Mouse (Mus musculus): ENCODE measurements around the gene Cd180. TPM values are rescaled to one million over a fixed set of nuclear protein-coding genes. Genes with fewer than 3 reads are reported as not detected.

Gene Cd180
- polyA plus RNA-seq, 1 experiment from 2014 or later: 0.88 TPM

DNA sequence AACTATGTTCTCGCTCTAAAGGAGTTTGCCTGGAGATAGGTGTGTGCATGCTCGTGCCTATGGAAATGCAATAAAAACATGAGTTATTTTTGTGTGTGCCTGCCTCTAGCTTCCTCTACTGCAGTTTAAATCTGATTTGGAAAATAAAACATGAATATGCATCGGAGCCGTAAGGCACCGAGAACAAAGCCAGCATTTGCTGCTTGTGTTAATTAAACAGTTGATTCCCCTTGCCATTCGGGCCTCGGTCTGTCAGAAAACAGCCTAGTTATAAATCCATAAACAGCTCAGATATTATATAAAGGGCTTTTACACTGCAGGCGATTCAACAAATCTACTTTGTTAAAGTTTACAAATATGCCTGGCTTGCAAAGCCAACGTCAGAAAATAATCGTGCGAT lies 75.2 kb downstream of the Cd180 start:
- Histone ChIP-seq H3K4me3 (ENCODE audit: low read depth, low read length) (no peak overlapping the region), H3K4me1 (ENCODE audit: control insufficient read depth, insufficient read depth, low read length) (no peaks in the 10 kb centered on the region), H3K27ac (replicated peaks; ENCODE audit: low read depth, low read length) (no peak overlapping the region), H3K27me3 (replicated peaks; ENCODE audit: control insufficient read depth, insufficient read depth, low read length) (no peaks in the 10 kb centered on the region), H3K36me3 (ENCODE audit: control insufficient read depth, insufficient read depth, low read length) (peaks cover 23% of the 10 kb centered on the region), H3K9ac (ENCODE audit: low read depth, low read length) (no peak overlapping the region), H3K4me2 (ENCODE audit: low read depth, low read length) (no peak overlapping the region), H3K9me3 (ENCODE audit: control insufficient read depth, low read length) (no peaks in the 10 kb centered on the region)
- DNase-seq (ENCODE audit: low spot score) (no peak), ATAC-seq (ENCODE audit: low read depth) (no peak)
- 89% methylated on average over 11 of the region's 11 CpGs for WGBS

- 57% methylated on average over 8 of the region's 8 CpGs for WGBS
- Histone ChIP-seq H3K4me3 (ENCODE audit: low read depth, low read length) (no peak overlapping the region), H3K9ac (ENCODE audit: low read depth, low read length) (no peak overlapping the region), H3K27ac (replicated peaks; ENCODE audit: low read depth, low read length) (no peak overlapping the region), H3K4me2 (ENCODE audit: low read depth, low read length) (no peak overlapping the region), H3K4me1 (ENCODE audit: control insufficient read depth, insufficient read depth, low read length) (no peaks in the 10 kb centered on the region; the same call in 1 of the 2 replicates), H3K27me3 (replicated peaks; ENCODE audit: control insufficient read depth, insufficient read depth, low read length) (no peaks in the 10 kb centered on the region), H3K9me3 (ENCODE audit: control insufficient read depth, low read length) (no peaks in the 10 kb centered on the region), H3K36me3 (ENCODE audit: control insufficient read depth, insufficient read depth, low read length) (peaks cover 18% of the 10 kb centered on the region)
- DNase-seq (ENCODE audit: low spot score) (peak; percentile 46), ATAC-seq (ENCODE audit: low read depth) (no peak)
Measured at GRCm38 (mm10) chr13:102770194-102770593, 76.8 kb downstream of the Cd180 start.

DNA sequence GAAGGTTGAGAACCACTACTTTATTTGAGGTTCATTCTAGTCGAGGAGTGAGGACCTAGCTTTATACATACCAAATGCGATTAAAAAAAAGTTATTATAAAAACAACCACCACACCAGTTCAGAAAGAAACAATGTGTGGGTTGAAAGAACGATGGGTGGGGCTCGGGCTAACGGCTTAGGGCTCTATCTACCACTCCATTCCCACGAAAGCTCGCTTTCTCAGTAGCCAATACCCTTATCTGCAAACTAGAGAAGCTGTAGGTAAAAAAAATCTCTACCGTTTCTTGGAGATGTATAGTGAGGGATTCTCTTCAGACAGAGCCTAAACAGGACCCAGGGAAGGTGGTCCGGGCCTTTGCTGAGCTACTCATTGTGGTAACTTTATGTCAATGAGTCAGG lies 79.8 kb downstream of the Cd180 start:
- Histone ChIP-seq H3K9me3 (ENCODE audit: control insufficient read depth, low read length) (no peaks in the 10 kb centered on the region), H3K9ac (ENCODE audit: low read depth, low read length) (no peak overlapping the region), H3K4me1 (ENCODE audit: control insufficient read depth, insufficient read depth, low read length) (no peaks in the 10 kb centered on the region; the same call in 1 of the 2 replicates), H3K4me2 (ENCODE audit: low read depth, low read length) (no peak overlapping the region), H3K4me3 (ENCODE audit: low read depth, low read length) (no peak overlapping the region), H3K27me3 (replicated peaks; ENCODE audit: control insufficient read depth, insufficient read depth, low read length) (no peaks in the 10 kb centered on the region), H3K36me3 (ENCODE audit: control insufficient read depth, insufficient read depth, low read length) (peaks cover 17% of the 10 kb centered on the region), H3K27ac (replicated peaks; ENCODE audit: low read depth, low read length) (no peak overlapping the region)
- no peak for DNase-seq (ENCODE audit: low spot score)
- WGBS: 85% methylated on average over 9 of the region's 9 CpGs
- no peak for ATAC-seq (ENCODE audit: low read depth)

GRCm38 (mm10) chr13:102774786-102775201 lies 81.4 kb downstream of the Cd180 start:
- Histone ChIP-seq H3K4me3 (ENCODE audit: low read depth, low read length) (no peak overlapping the region), H3K36me3 (ENCODE audit: control insufficient read depth, insufficient read depth, low read length) (peaks cover 12% of the 10 kb centered on the region; the same call in 1 of the 2 replicates), H3K27ac (replicated peaks; ENCODE audit: low read depth, low read length) (peak overlapping the region; percentile 53; the same call in 1 of the 2 replicates), H3K4me1 (ENCODE audit: control insufficient read depth, insufficient read depth, low read length) (no peaks in the 10 kb centered on the region; the same call in 1 of the 2 replicates), H3K4me2 (ENCODE audit: low read depth, low read length) (no peak overlapping the region), H3K9ac (ENCODE audit: low read depth, low read length) (no peak overlapping the region), H3K9me3 (ENCODE audit: control insufficient read depth, low read length) (no peaks in the 10 kb centered on the region), H3K27me3 (replicated peaks; ENCODE audit: control insufficient read depth, insufficient read depth, low read length) (no peaks in the 10 kb centered on the region)
- DNase-seq (ENCODE audit: low spot score) (peak; percentile 76), ATAC-seq (ENCODE audit: low read depth) (peak; percentile 86)
- 43% methylated on average over 7 of the region's 7 CpGs for WGBS

DNA sequence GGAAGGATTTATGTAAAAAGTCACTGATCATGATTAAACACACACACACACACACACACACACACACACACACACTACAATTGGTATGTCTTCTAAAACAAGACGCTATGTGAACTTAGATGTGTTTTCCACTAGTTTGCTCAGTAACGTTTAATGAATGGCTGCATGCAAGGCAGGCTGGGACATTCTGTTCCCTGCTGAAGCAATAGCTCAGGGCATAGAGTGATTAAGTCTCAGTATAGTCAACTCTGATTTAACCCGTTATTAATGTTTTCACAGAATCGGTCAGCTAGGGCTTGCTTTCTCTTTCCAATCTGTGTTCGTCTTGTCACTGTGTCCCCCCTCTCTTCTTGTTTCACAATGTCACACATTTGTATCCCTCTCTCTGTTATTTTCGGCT lies 82.1 kb downstream of the Cd180 start:
- WGBS: 75% methylated on average over 6 of the region's 6 CpGs
- no peak for DNase-seq (ENCODE audit: low spot score)
- H3K4me3 ChIP-seq (ENCODE audit: low read depth, low read length): no peak overlapping the region
- no peaks in the 10 kb centered on the region for H3K27me3 ChIP-seq (replicated peaks; ENCODE audit: control insufficient read depth, insufficient read depth, low read length)
- no peak for ATAC-seq (ENCODE audit: low read depth)
- H3K36me3 ChIP-seq (ENCODE audit: control insufficient read depth, insufficient read depth, low read length): peaks cover 11% of the 10 kb centered on the region; the same call in 1 of the 2 replicates
- no peaks in the 10 kb centered on the region; the same call in 1 of the 2 replicates for H3K4me1 ChIP-seq (ENCODE audit: control insufficient read depth, insufficient read depth, low read length)
- H3K9me3 ChIP-seq (ENCODE audit: control insufficient read depth, low read length): no peaks in the 10 kb centered on the region
- no peak overlapping the region for H3K9ac ChIP-seq (ENCODE audit: low read depth, low read length)
- H3K27ac ChIP-seq (replicated peaks; ENCODE audit: low read depth, low read length): no peak overlapping the region
- H3K4me2 ChIP-seq (ENCODE audit: low read depth, low read length): no peak overlapping the region

DNA sequence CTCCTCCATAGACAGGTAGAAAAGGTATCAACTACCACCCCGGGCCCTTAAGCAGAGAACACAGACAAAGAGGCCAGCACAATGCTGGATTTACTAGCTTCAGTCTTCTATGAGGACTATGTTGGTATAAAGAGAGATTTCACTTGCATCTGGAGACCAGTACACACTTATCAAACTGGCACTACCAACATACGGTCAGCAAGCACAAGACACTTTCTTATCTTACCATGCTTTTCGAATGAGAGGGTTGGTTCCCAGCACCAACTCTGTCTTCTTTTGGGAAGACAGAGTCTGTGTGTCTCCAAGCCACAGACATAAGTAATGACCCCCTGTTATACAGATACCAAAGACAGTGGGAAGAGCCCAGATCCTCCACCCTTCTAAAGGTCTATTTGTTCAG lies 85.5 kb downstream of the Cd180 start:
- Histone ChIP-seq H3K27ac (replicated peaks; ENCODE audit: low read depth, low read length) (no peak overlapping the region), H3K36me3 (ENCODE audit: control insufficient read depth, insufficient read depth, low read length) (peaks cover 20% of the 10 kb centered on the region), H3K4me3 (ENCODE audit: low read depth, low read length) (no peak overlapping the region), H3K4me1 (ENCODE audit: control insufficient read depth, insufficient read depth, low read length) (no peaks in the 10 kb centered on the region; the same call in 1 of the 2 replicates), H3K4me2 (ENCODE audit: low read depth, low read length) (no peak overlapping the region), H3K9ac (ENCODE audit: low read depth, low read length) (no peak overlapping the region), H3K27me3 (replicated peaks; ENCODE audit: control insufficient read depth, insufficient read depth, low read length) (no peaks in the 10 kb centered on the region), H3K9me3 (ENCODE audit: control insufficient read depth, low read length) (no peaks in the 10 kb centered on the region)
- WGBS: 91% methylated on average over 3 of the region's 3 CpGs
- DNase-seq (ENCODE audit: low spot score): no peak
- ATAC-seq (ENCODE audit: low read depth): no peak

DNA sequence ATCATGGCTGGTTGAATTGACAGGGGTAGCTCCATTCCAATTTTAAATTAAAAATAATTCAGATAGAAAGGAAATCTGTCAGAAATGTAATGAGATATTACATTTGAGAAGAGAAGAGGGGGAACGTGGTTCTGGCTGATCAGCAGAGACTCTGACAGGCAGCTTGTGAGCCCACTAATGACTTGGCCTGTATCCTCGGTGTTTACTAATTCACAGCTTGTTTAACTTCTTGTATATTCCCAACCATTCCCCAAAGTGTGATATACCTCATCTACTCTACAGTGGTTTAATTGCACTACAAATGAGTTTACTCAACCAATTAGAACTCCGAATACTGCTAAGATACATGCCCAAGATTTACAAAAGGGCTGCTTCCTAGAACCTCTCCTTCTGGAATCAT lies 85.9 kb downstream of the Cd180 start:
- H3K4me3 ChIP-seq (ENCODE audit: low read depth, low read length): no peak overlapping the region
- ATAC-seq (ENCODE audit: low read depth): no peak

GRCm38 (mm10) chr13:102783531-102784310 lies 90.4 kb downstream of the Cd180 start:
- Histone ChIP-seq H3K27me3 (replicated peaks; ENCODE audit: control insufficient read depth, insufficient read depth, low read length) (no peaks in the 10 kb centered on the region), H3K36me3 (ENCODE audit: control insufficient read depth, insufficient read depth, low read length) (peaks cover 30% of the 10 kb centered on the region), H3K4me2 (ENCODE audit: low read depth, low read length) (no peak overlapping the region), H3K9ac (ENCODE audit: low read depth, low read length) (no peak overlapping the region), H3K27ac (replicated peaks; ENCODE audit: low read depth, low read length) (no peak overlapping the region), H3K9me3 (ENCODE audit: control insufficient read depth, low read length) (no peaks in the 10 kb centered on the region), H3K4me1 (ENCODE audit: control insufficient read depth, insufficient read depth, low read length) (no peaks in the 10 kb centered on the region; the same call in 1 of the 2 replicates), H3K4me3 (ENCODE audit: low read depth, low read length) (no peak overlapping the region)
- ATAC-seq (ENCODE audit: low read depth) (no peak), DNase-seq (ENCODE audit: low spot score) (no peak)
- WGBS: 81% methylated on average over 7 of the region's 7 CpGs

More for the DNA sequence above, 85.9 kb downstream of the Cd180 start:
- Histone ChIP-seq H3K9me3 (ENCODE audit: control insufficient read depth, low read length) (no peaks in the 10 kb centered on the region), H3K36me3 (ENCODE audit: control insufficient read depth, insufficient read depth, low read length) (peaks cover 20% of the 10 kb centered on the region), H3K4me1 (ENCODE audit: control insufficient read depth, insufficient read depth, low read length) (no peaks in the 10 kb centered on the region; the same call in 1 of the 2 replicates), H3K27ac (replicated peaks; ENCODE audit: low read depth, low read length) (no peak overlapping the region), H3K27me3 (replicated peaks; ENCODE audit: control insufficient read depth, insufficient read depth, low read length) (no peaks in the 10 kb centered on the region), H3K4me2 (ENCODE audit: low read depth, low read length) (no peak overlapping the region), H3K9ac (ENCODE audit: low read depth, low read length) (no peak overlapping the region)
- WGBS: 90% methylated on average over 3 of the region's 3 CpGs
- DNase-seq (ENCODE audit: low spot score): no peak

Data from embryonic facial prominence, embryonic 14.5 days (tissue).